Mouse (Mus musculus) gastrocnemius, adult 8-10 months (tissue): Measurements from ENCODE around the gene Fcho1. TPM values are rescaled to one million over a fixed set of nuclear protein-coding genes. Genes with fewer than 3 reads are reported as not detected.

Experiments
- DNase-seq, 2 experiments: peaks; one replicate each; pipeline ENCODE4 v3.0.0; 2022; ENCODE audit warnings: low spot score in 2 of 2
- total RNA-seq, 4 experiments: library from RNA; stranded (reverse); gene quantifications; 2 replicates each; pipeline ENCODE4 v1.2.4; 2022

Gene Fcho1
- total RNA-seq, 4 experiments from 2014 or later = 0.08 to 0.65 TPM; not detected in 2

- no peak for DNase-seq
Measured at GRCm38 (mm10) chr8:71665331-71666130, 60.0 kb downstream of the Fcho1 start.

- peak; percentile 58 to 59 for DNase-seq
Measured at GRCm38 (mm10) chr8:71660325-71661120, 65.0 kb downstream of the Fcho1 start.

- DNase-seq = no peak
Measured at GRCm38 (mm10) chr8:71659751-71660150, 65.8 kb downstream of the Fcho1 start.

GRCm38 (mm10) chr8:71658515-71659049, 66.9 kb downstream of the Fcho1 start:
- no peak for DNase-seq

Other genes with a start within 250 kb of the Fcho1 start
- gene Ano8, start 239.8 kb downstream of the Fcho1 start, total RNA-seq = 10 to 100 TPM; 15.4 to 16.5 (median 15.9) TPM
- 10 to 100 TPM in 3 of 4 experiments, 1 to 10 TPM in 1; 9.5 to 11.2 (median 10.5) TPM for gene Gtpbp3, start 237.6 kb downstream of the Fcho1 start, total RNA-seq
- gene Plvap, start 214.0 kb downstream of the Fcho1 start, total RNA-seq = 1 to 10 TPM; 6.6 to 9.5 (median 8.2) TPM
- not detected for gene Ccdc194, start 200.0 kb downstream of the Fcho1 start, total RNA-seq
- 1 to 10 TPM; 4.7 to 9.2 (median 7.6) TPM for gene Bst2, start 188.3 kb downstream of the Fcho1 start, total RNA-seq
- 10 to 100 TPM; 17.7 to 28.7 (median 23.4) TPM for gene Mvb12a, start 182.8 kb downstream of the Fcho1 start, total RNA-seq
- gene Tmem221, start 166.8 kb downstream of the Fcho1 start, total RNA-seq = not detected
- gene Nxnl1, start 159.1 kb downstream of the Fcho1 start, total RNA-seq = under 1 TPM in 2 of 4 experiments, not detected in 2; 0.09 to 0.13 TPM
- gene Slc27a1, start 156.8 kb downstream of the Fcho1 start, total RNA-seq = 10 to 100 TPM; 70.7 to 88.1 (median 80.5) TPM
- 10 to 100 TPM; 19.3 to 22.8 (median 21.2) TPM for gene Pgls, start 133.5 kb downstream of the Fcho1 start, total RNA-seq
- gene Fam129c, start 128.1 kb downstream of the Fcho1 start, total RNA-seq = under 1 TPM; 0.27 to 0.63 (median 0.40) TPM
- gene Colgalt1, start 114.7 kb downstream of the Fcho1 start, total RNA-seq = 10 to 100 TPM; 36.6 to 45.2 (median 38.1) TPM
- gene Unc13a, start 54.0 kb downstream of the Fcho1 start, total RNA-seq = under 1 TPM in 3 of 4 experiments, not detected in 1; 0.10 to 0.21 (median 0.20) TPM
- 1 to 10 TPM; 1.4 to 2.0 (median 1.6) TPM for gene Jak3, start 49.4 kb downstream of the Fcho1 start, total RNA-seq
- gene Insl3, start 36.5 kb downstream of the Fcho1 start, total RNA-seq = under 1 TPM in 1 of 4 experiments, not detected in 3; 0.54 TPM
- 1 to 10 TPM; 1.3 to 1.8 (median 1.5) TPM for gene B3gnt3, start 23.9 kb downstream of the Fcho1 start, total RNA-seq
- 1 to 10 TPM; 1.7 to 2.4 (median 1.8) TPM for gene Zfp709, start 156.3 kb upstream of the Fcho1 start, total RNA-seq
- gene Zfp882, start 182.9 kb upstream of the Fcho1 start, total RNA-seq = 1 to 10 TPM; 2.5 to 4.2 (median 3.2) TPM
- 10 to 100 TPM; 17.1 to 20.4 (median 18.5) TPM for gene Zfp617, start 182.9 kb upstream of the Fcho1 start, total RNA-seq
- gene Zfp961, start 225.3 kb upstream of the Fcho1 start, total RNA-seq = 1 to 10 TPM; 1.3 to 2.3 (median 2.2) TPM